Comparison of ENCODE assay signal across 9 mouse cellular contexts in genomic region chr2:4555221-4555631, GRCm38 (mm10).
A peak's percentile ranks its signal among the peaks of the same experiment; 100 is the strongest.
DNase-seq lines count a peak whose midpoint lies in the region; ATAC-seq lines count a peak whose summit lies in the region.
"Had no signal": no experiment of that assay in that cellular context is flagged by ENCODE, and none has a peak within 500 bp of the region (broad histone marks: within the 10 kb centered on the region; RNA-seq: fewer than 3 reads in every experiment).

No protein-coding gene starts in this region.

- H3K9ac ChIP-seq in hindbrain, embryonic 11.5 days (ENCODE audit: low read depth, low read length), result no peak overlapping the region
- H3K9ac ChIP-seq in hindbrain, embryonic 14.5 days, result no peak overlapping the region
- no peak overlapping the region for H3K9ac ChIP-seq in hindbrain, embryonic 12.5 days
- H3K9ac ChIP-seq in lung, embryonic 16.5 days (ENCODE audit: low read length), result no peak overlapping the region
- H3K9ac ChIP-seq: hindbrain, embryonic 15.5 days had no signal

- ATAC-seq in hindbrain, embryonic 11.5 days (ENCODE audit: low FRiP score), result no peak
- ATAC-seq in hindbrain, embryonic 14.5 days (ENCODE audit: low FRiP score), result no peak
- ATAC-seq in hindbrain, embryonic 12.5 days (ENCODE audit: low FRiP score), result no peak
- ATAC-seq in lung, embryonic 16.5 days (ENCODE audit: low read depth), result no peak; the same call in 1 of the 2 replicates

- no peak overlapping the region for H3K4me3 ChIP-seq in hindbrain, embryonic 11.5 days (ENCODE audit: low read depth, low read length)
- H3K4me3 ChIP-seq in hindbrain, embryonic 14.5 days (replicated peaks; ENCODE audit: low read length), result no peak overlapping the region
- H3K4me3 ChIP-seq in hindbrain, embryonic 12.5 days, result no peak overlapping the region
- no peak overlapping the region for H3K4me3 ChIP-seq in lung, embryonic 16.5 days (ENCODE audit: low read length)
- H3K4me3 ChIP-seq: hindbrain, embryonic 15.5 days had no signal

- 0 out of 2 replicates have a peak overlapping the region, but pooled peaks have one; percentile 43 for H3K27ac ChIP-seq in hindbrain, embryonic 11.5 days (ENCODE audit: low read depth, low read length)
- H3K27ac ChIP-seq in hindbrain, embryonic 14.5 days, result no peak overlapping the region
- peak overlapping the region; percentile 46; the same call in 1 of the 2 replicates for H3K27ac ChIP-seq in hindbrain, embryonic 12.5 days
- H3K27ac ChIP-seq in lung, embryonic 16.5 days (ENCODE audit: low read length), result peak overlapping the region; percentile 61; the same call in 1 of the 2 replicates
- H3K27ac ChIP-seq: hindbrain, embryonic 15.5 days had no signal

- H3K4me2 ChIP-seq in hindbrain, embryonic 11.5 days (replicated peaks; ENCODE audit: low read depth, low read length), result no peak overlapping the region
- no peak overlapping the region for H3K4me2 ChIP-seq in hindbrain, embryonic 14.5 days (replicated peaks)
- no peak overlapping the region for H3K4me2 ChIP-seq in hindbrain, embryonic 12.5 days (replicated peaks)
- H3K4me2 ChIP-seq in lung, embryonic 16.5 days (ENCODE audit: low read depth, low read length), result no peak overlapping the region
- H3K4me2 ChIP-seq: hindbrain, embryonic 15.5 days had no signal

- no peaks in the 10 kb centered on the region for H3K27me3 ChIP-seq in hindbrain, embryonic 11.5 days (ENCODE audit: control insufficient read depth, insufficient read depth, low read length)
- H3K27me3 ChIP-seq in hindbrain, embryonic 14.5 days (ENCODE audit: control insufficient read depth, insufficient read depth, low read length), result no peaks in the 10 kb centered on the region
- no peaks in the 10 kb centered on the region for H3K27me3 ChIP-seq in hindbrain, embryonic 12.5 days
- no peaks in the 10 kb centered on the region for H3K27me3 ChIP-seq in lung, embryonic 16.5 days (ENCODE audit: control insufficient read depth, insufficient read depth, low read depth, low read length)
- H3K27me3 ChIP-seq: hindbrain, embryonic 15.5 days had no signal

- peaks cover 24% of the 10 kb centered on the region; the same call in 1 of the 2 replicates for H3K4me1 ChIP-seq in hindbrain, embryonic 11.5 days (replicated peaks; ENCODE audit: control insufficient read depth, insufficient read depth, low read length)
- peaks cover 43% of the 10 kb centered on the region for H3K4me1 ChIP-seq in hindbrain, embryonic 14.5 days (replicated peaks; ENCODE audit: control insufficient read depth, insufficient read depth, low read length)
- peaks cover 71% of the 10 kb centered on the region for H3K4me1 ChIP-seq in hindbrain, embryonic 12.5 days
- H3K4me1 ChIP-seq in lung, embryonic 16.5 days (replicated peaks; ENCODE audit: control insufficient read depth, insufficient read depth, low read length), result peaks cover 42% of the 10 kb centered on the region

- WGBS in hindbrain, embryonic 11.5 days, result 41% methylated on average over 7 of the region's 7 CpGs
- 38% methylated on average over 7 of the region's 7 CpGs for WGBS in hindbrain, embryonic 14.5 days
- 34% methylated on average over 7 of the region's 7 CpGs for WGBS in hindbrain, embryonic 12.5 days
- WGBS in lung, embryonic 16.5 days, result 35% methylated on average over 7 of the region's 7 CpGs

- H3K36me3 ChIP-seq in hindbrain, embryonic 11.5 days (ENCODE audit: control insufficient read depth, insufficient read depth, low read length), result no peaks in the 10 kb centered on the region
- H3K36me3 ChIP-seq in hindbrain, embryonic 14.5 days (replicated peaks; ENCODE audit: control insufficient read depth, insufficient read depth), result peaks cover 17% of the 10 kb centered on the region; the same call in 1 of the 2 replicates
- H3K36me3 ChIP-seq in hindbrain, embryonic 12.5 days, result peaks cover 15% of the 10 kb centered on the region
- H3K36me3 ChIP-seq in lung, embryonic 16.5 days (ENCODE audit: control insufficient read depth, insufficient read depth, low read length), result no peaks in the 10 kb centered on the region

- DNase-seq in hindbrain, embryonic 11.5 days (ENCODE audit: low spot score), result no peak
- no peak for DNase-seq in hindbrain, embryonic 14.5 days (ENCODE audit: low spot score)
- peak; percentile 53 for DNase-seq in embryo, embryonic 10.5 days (ENCODE audit: low spot score)
- DNase-seq in urinary bladder, adult 2 months (ENCODE audit: low spot score), result no peak
- no peak for DNase-seq in layer of hippocampus, postnatal 36 days
- DNase-seq in adipocyte (ENCODE audit: low spot score), result no peak

- H3K9me3 ChIP-seq in hindbrain, embryonic 11.5 days (ENCODE audit: control insufficient read depth, low read length), result no peaks in the 10 kb centered on the region
- H3K9me3 ChIP-seq in hindbrain, embryonic 14.5 days (ENCODE audit: control insufficient read depth, low read length), result no peaks in the 10 kb centered on the region
- H3K9me3 ChIP-seq in hindbrain, embryonic 12.5 days (replicated peaks), result no peaks in the 10 kb centered on the region
- no peaks in the 10 kb centered on the region for H3K9me3 ChIP-seq in lung, embryonic 16.5 days (ENCODE audit: control insufficient read depth, low read length)
- H3K9me3 ChIP-seq: hindbrain, embryonic 15.5 days had no signal
